Mouse (Mus musculus) erythroblast, embryonic 14.5 days (primary cell): Measurements from ENCODE around the gene Nfe2l1.

Experiments
- GATA1 ChIP-seq: IDR thresholded peaks from 2 replicates; pipeline ENCODE4 v1.6.1; 2012; ENCODE audit warnings: low read length, inconsistent platforms, mixed read lengths
- TAL1 ChIP-seq: IDR thresholded peaks from 3 replicates; pipeline ENCODE4 v1.6.1; 2012; ENCODE audit warnings: low read length, inconsistent platforms, mixed read lengths

DNA sequence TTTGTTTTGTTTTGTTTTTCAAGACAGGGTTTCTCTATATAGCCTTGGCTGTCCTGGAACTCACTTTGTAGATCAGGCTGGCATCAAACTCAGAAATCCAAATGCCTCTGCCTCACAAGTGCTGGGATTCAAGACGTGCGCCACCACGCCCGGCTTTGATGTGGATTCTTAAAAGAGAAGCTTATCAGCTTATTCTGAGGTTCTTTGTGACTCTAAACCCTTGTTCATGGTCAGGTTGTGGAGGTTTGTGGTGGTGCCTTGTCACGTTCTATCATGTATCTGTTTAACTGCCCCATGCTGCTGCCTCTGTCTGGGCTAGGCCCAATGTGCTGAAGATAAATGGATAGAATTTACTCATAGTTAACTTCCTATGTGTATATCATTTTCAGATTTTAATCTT, 24.2 kb downstream of the Nfe2l1 start:
- TF ChIP-seq GATA1, result no peak
- no peak for TF ChIP-seq TAL1
